Mouse (Mus musculus): Measurements from ENCODE around the gene Ofcc1.

DNA sequence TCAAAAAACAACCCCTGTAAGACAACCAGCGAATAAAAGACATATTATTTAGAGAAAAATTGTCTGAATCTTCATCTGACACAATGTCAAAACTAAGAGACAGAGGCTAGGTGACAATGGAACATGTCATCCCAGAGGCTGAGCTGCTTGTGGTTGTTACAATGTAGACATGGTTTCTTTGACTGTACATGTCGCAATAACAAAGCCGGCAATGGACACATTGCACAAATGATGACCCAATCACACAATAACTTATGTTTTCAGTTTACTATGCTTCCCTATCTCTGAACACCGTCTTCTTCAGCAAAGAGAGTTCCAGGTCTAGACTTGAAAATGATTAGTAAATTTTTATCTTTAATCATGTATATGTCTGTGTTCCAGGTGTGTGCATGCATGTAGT lies 332.4 kb downstream of the Ofcc1 start:
- TF ChIP-seq CTCF (IDR thresholded peaks at IDR 0.05; ENCODE audit: low read depth) (no peak), EP300 (IDR thresholded peaks at IDR 0.05; ENCODE audit: low read depth) (no peak)
